Mouse (Mus musculus): ENCODE data around the gene Lpgat1. TPM values are rescaled to one million over a fixed set of nuclear protein-coding genes. Genes with fewer than 3 reads are reported as not detected.
A peak's percentile ranks its signal among the peaks of the same experiment; 100 is the strongest.

Gene Lpgat1
- polyA plus RNA-seq, 1 experiment from 2014 or later = 65.6 TPM

DNA sequence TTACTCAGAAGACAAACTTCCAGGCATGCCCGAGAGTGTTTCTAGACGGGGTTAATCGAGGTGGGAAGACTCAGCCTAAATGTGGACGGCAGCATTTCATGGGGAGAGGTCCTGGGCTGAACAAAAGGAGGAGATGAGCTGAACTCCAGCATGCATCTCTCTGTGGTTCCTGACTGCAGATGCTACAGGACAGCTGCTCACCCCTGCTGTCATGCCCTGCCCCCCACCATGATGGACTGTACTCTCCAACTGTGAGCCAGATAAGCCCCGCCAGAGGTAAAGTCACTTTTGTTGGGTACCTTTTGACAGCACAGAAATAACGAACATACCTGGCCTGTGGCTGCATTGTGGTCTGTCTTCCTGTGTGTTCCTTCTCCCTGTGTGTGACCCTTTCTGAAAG lies 88.2 kb downstream of the Lpgat1 start:
- Histone ChIP-seq H3K36me3 (ENCODE audit: control insufficient read depth, insufficient read depth, low read length) (no peaks in the 10 kb centered on the region), H3K4me3 (ENCODE audit: control insufficient read depth in 1 of 2, insufficient read depth in 1 of 2, low read depth in 1 of 2, low read length in 2 of 2) (no peak overlapping the region), H3K4me2 (ENCODE audit: low read length) (no peak overlapping the region), H3K27ac (replicated peaks in 1 of 2; ENCODE audit: control insufficient read depth in 1 of 2, insufficient read depth in 1 of 2, low read depth in 2 of 2, low read length in 2 of 2) (no peak overlapping the region), H3K9ac (ENCODE audit: low read length) (no peak overlapping the region), H3K4me1 (ENCODE audit: control insufficient read depth in 2 of 2, insufficient read depth in 2 of 2, low read length in 2 of 2) (peaks cover 9 to 11% of the 10 kb centered on the region in 2 experiments; a peak in 3 of 4 replicates), H3K9me3 (ENCODE audit: control insufficient read depth, low read length) (peaks cover 5% of the 10 kb centered on the region; the same call in 1 of the 2 replicates), H3K27me3 (ENCODE audit: control insufficient read depth, insufficient read depth, low read length) (no peaks in the 10 kb centered on the region)
- WGBS = 72% methylated on average over 6 of the region's 6 CpGs
- ATAC-seq (ENCODE audit: insufficient number of reproducible peaks, insufficient read depth, low FRiP score, low read depth) = no peak

- Histone ChIP-seq H3K9ac (ENCODE audit: low read length) (no peak overlapping the region), H3K4me2 (ENCODE audit: low read length) (no peak overlapping the region), H3K27ac (replicated peaks in 1 of 2; ENCODE audit: control insufficient read depth in 1 of 2, insufficient read depth in 1 of 2, low read depth in 2 of 2, low read length in 2 of 2) (no peak overlapping the region)
Observed at GRCm38 (mm10) chr1:191806740-191807139, 89.1 kb downstream of the Lpgat1 start.

DNA sequence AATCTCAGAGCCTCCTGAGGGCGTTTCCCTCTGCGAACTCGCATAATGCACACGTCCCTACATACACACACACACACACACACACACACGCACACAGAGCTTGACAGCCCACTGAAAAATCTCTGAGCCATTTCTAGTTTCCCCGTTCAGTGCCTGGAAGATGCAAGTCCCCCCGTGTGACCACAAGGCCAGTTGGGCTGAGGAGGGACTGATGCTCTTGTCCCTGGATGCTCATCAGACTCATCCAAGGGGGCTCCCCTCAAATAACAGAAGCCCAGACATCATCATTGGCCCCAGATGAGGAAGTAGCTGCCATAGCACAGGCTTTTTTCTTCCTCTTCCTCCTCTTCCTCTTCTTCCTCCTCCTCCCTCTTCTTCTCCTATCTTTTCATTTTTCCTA lies 90.3 kb downstream of the Lpgat1 start:
- Histone ChIP-seq H3K27me3 (ENCODE audit: control insufficient read depth, insufficient read depth, low read length) (no peaks in the 10 kb centered on the region), H3K9ac (ENCODE audit: low read length) (no peak overlapping the region), H3K4me1 (ENCODE audit: control insufficient read depth in 2 of 2, insufficient read depth in 2 of 2, low read length in 2 of 2) (peaks cover 4 to 5% of the 10 kb centered on the region in 2 experiments; a peak in 3 of 4 replicates), H3K36me3 (ENCODE audit: control insufficient read depth, insufficient read depth, low read length) (no peaks in the 10 kb centered on the region), H3K9me3 (ENCODE audit: control insufficient read depth, low read length) (peaks cover 5% of the 10 kb centered on the region; the same call in 1 of the 2 replicates), H3K4me2 (ENCODE audit: low read length) (no peak overlapping the region), H3K4me3 (ENCODE audit: control insufficient read depth in 1 of 2, insufficient read depth in 1 of 2, low read depth in 1 of 2, low read length in 2 of 2) (no peak overlapping the region), H3K27ac (replicated peaks in 1 of 2; ENCODE audit: control insufficient read depth in 1 of 2, insufficient read depth in 1 of 2, low read depth in 2 of 2, low read length in 2 of 2) (no peak overlapping the region)
- no peak for ATAC-seq (ENCODE audit: insufficient number of reproducible peaks, insufficient read depth, low FRiP score, low read depth)
- 89% methylated on average over 7 of the region's 7 CpGs for WGBS

More at GRCm38 (mm10) chr1:191806740-191807139, 89.1 kb downstream of the Lpgat1 start:
- no peaks in the 10 kb centered on the region for H3K27me3 ChIP-seq (ENCODE audit: control insufficient read depth, insufficient read depth, low read length)
- peaks cover 9 to 11% of the 10 kb centered on the region in 2 experiments; a peak in 3 of 4 replicates for H3K4me1 ChIP-seq (ENCODE audit: control insufficient read depth in 2 of 2, insufficient read depth in 2 of 2, low read length in 2 of 2)
- no peak for ATAC-seq (ENCODE audit: insufficient number of reproducible peaks, insufficient read depth, low FRiP score, low read depth)
- H3K4me3 ChIP-seq (ENCODE audit: control insufficient read depth in 1 of 2, insufficient read depth in 1 of 2, low read depth in 1 of 2, low read length in 2 of 2) = no peak overlapping the region
- WGBS = 94% methylated on average over 4 of the region's 4 CpGs
- H3K9me3 ChIP-seq (ENCODE audit: control insufficient read depth, low read length) = peaks cover 5% of the 10 kb centered on the region; the same call in 1 of the 2 replicates
- H3K36me3 ChIP-seq (ENCODE audit: control insufficient read depth, insufficient read depth, low read length) = no peaks in the 10 kb centered on the region

- peak; percentile 51 for ATAC-seq (ENCODE audit: insufficient number of reproducible peaks, insufficient read depth, low FRiP score, low read depth)
- 62% methylated on average over 12 of the region's 12 CpGs for WGBS
- H3K4me1 ChIP-seq (ENCODE audit: control insufficient read depth in 2 of 2, insufficient read depth in 2 of 2, low read length in 2 of 2) = no peaks in the 10 kb centered on the region; a peak in 1 of 4 replicates
- no peaks in the 10 kb centered on the region for H3K27me3 ChIP-seq (ENCODE audit: control insufficient read depth, insufficient read depth, low read length)
- no peak overlapping the region for H3K27ac ChIP-seq (replicated peaks in 1 of 2; ENCODE audit: control insufficient read depth in 1 of 2, insufficient read depth in 1 of 2, low read depth in 2 of 2, low read length in 2 of 2)
- no peak overlapping the region for H3K4me2 ChIP-seq (ENCODE audit: low read length)
- no peaks in the 10 kb centered on the region for H3K36me3 ChIP-seq (ENCODE audit: control insufficient read depth, insufficient read depth, low read length)
- no peak overlapping the region for H3K9ac ChIP-seq (ENCODE audit: low read length)
- peaks cover 5% of the 10 kb centered on the region; the same call in 1 of the 2 replicates for H3K9me3 ChIP-seq (ENCODE audit: control insufficient read depth, low read length)
- H3K4me3 ChIP-seq (ENCODE audit: control insufficient read depth in 1 of 2, insufficient read depth in 1 of 2, low read depth in 1 of 2, low read length in 2 of 2) = no peak overlapping the region
Observed at GRCm38 (mm10) chr1:191808688-191809223, 91.1 kb downstream of the Lpgat1 start.

DNA sequence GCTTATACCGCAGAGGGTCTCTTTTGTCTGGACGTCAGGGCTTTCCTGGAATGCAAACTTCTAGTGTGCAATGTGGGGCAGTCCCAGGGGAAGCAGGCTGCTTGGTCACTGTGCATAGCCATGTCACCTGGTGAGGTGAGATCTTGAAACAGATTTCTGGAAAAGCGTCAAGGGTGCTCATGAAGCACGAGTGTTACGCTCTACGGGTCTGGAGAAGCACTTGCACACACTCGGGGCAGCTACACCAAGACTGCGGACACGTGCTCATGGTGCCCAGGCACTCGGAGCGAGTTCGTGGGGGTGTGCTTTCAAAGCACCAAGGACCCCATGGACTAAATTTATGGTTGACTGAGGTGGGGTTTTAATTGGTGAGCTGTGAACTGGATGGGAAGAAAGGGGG lies 94.1 kb downstream of the Lpgat1 start:
- Histone ChIP-seq H3K9ac (ENCODE audit: low read length) (no peak overlapping the region), H3K27ac (replicated peaks in 1 of 2; ENCODE audit: control insufficient read depth in 1 of 2, insufficient read depth in 1 of 2, low read depth in 2 of 2, low read length in 2 of 2) (no peak overlapping the region), H3K4me2 (ENCODE audit: low read length) (no peak overlapping the region), H3K9me3 (ENCODE audit: control insufficient read depth, low read length) (peaks cover 1% of the 10 kb centered on the region; the same call in 1 of the 2 replicates), H3K4me1 (ENCODE audit: control insufficient read depth in 2 of 2, insufficient read depth in 2 of 2, low read length in 2 of 2) (no peaks in the 10 kb centered on the region), H3K36me3 (ENCODE audit: control insufficient read depth, insufficient read depth, low read length) (no peaks in the 10 kb centered on the region), H3K4me3 (ENCODE audit: control insufficient read depth in 1 of 2, insufficient read depth in 1 of 2, low read depth in 1 of 2, low read length in 2 of 2) (no peak overlapping the region), H3K27me3 (ENCODE audit: control insufficient read depth, insufficient read depth, low read length) (no peaks in the 10 kb centered on the region)
- 86% methylated on average over 12 of the region's 12 CpGs for WGBS
- ATAC-seq (ENCODE audit: insufficient number of reproducible peaks, insufficient read depth, low FRiP score, low read depth) = no peak

- Histone ChIP-seq H3K4me2 (ENCODE audit: low read length) (no peak overlapping the region), H3K27ac (replicated peaks in 1 of 2; ENCODE audit: control insufficient read depth in 1 of 2, insufficient read depth in 1 of 2, low read depth in 2 of 2, low read length in 2 of 2) (no peak overlapping the region), H3K4me1 (ENCODE audit: control insufficient read depth in 2 of 2, insufficient read depth in 2 of 2, low read length in 2 of 2) (no peaks in the 10 kb centered on the region), H3K36me3 (ENCODE audit: control insufficient read depth, insufficient read depth, low read length) (no peaks in the 10 kb centered on the region), H3K9me3 (ENCODE audit: control insufficient read depth, low read length) (no peaks in the 10 kb centered on the region), H3K9ac (ENCODE audit: low read length) (no peak overlapping the region), H3K4me3 (ENCODE audit: control insufficient read depth in 1 of 2, insufficient read depth in 1 of 2, low read depth in 1 of 2, low read length in 2 of 2) (no peak overlapping the region), H3K27me3 (ENCODE audit: control insufficient read depth, insufficient read depth, low read length) (no peaks in the 10 kb centered on the region)
- no peak for ATAC-seq (ENCODE audit: insufficient number of reproducible peaks, insufficient read depth, low FRiP score, low read depth)
- WGBS = 81% methylated on average over 13 of the region's 13 CpGs
Observed at GRCm38 (mm10) chr1:191812949-191813691, 95.5 kb downstream of the Lpgat1 start.

GRCm38 (mm10) chr1:191814240-191814639 lies 96.6 kb downstream of the Lpgat1 start:
- no peak for ATAC-seq (ENCODE audit: insufficient number of reproducible peaks, insufficient read depth, low FRiP score, low read depth)
- no peak overlapping the region for H3K9ac ChIP-seq (ENCODE audit: low read length)
- H3K36me3 ChIP-seq (ENCODE audit: control insufficient read depth, insufficient read depth, low read length) = no peaks in the 10 kb centered on the region
- H3K4me2 ChIP-seq (ENCODE audit: low read length) = no peak overlapping the region
- no peaks in the 10 kb centered on the region for H3K27me3 ChIP-seq (ENCODE audit: control insufficient read depth, insufficient read depth, low read length)
- H3K9me3 ChIP-seq (ENCODE audit: control insufficient read depth, low read length) = no peaks in the 10 kb centered on the region
- no peaks in the 10 kb centered on the region for H3K4me1 ChIP-seq (ENCODE audit: control insufficient read depth in 2 of 2, insufficient read depth in 2 of 2, low read length in 2 of 2)
- no peak overlapping the region for H3K27ac ChIP-seq (replicated peaks in 1 of 2; ENCODE audit: control insufficient read depth in 1 of 2, insufficient read depth in 1 of 2, low read depth in 2 of 2, low read length in 2 of 2)
- H3K4me3 ChIP-seq (ENCODE audit: control insufficient read depth in 1 of 2, insufficient read depth in 1 of 2, low read depth in 1 of 2, low read length in 2 of 2) = no peak overlapping the region
- WGBS = 66% methylated on average over 4 of the region's 4 CpGs

All from heart, embryonic 14.5 days (tissue).